In genomic region chr9:45373896-45374295, GRCm38 (mm10) we compare ENCODE assay signal across 33 mouse cellular contexts. TPM values are rescaled to one million over a fixed set of nuclear protein-coding genes. Genes with fewer than 3 reads are reported as not detected.
"Had no signal": no experiment of that assay in that cellular context is flagged by ENCODE, and none has a peak within 500 bp of the region (broad histone marks: within the 10 kb centered on the region; RNA-seq: fewer than 3 reads in every experiment).

No protein-coding gene starts in this region.

- H3K36me3 ChIP-seq: heart, embryonic 13.5 days; heart, embryonic 15.5 days; hindbrain, embryonic 15.5 days; liver, embryonic 13.5 days; liver, embryonic 15.5 days had no signal

- H3K27ac ChIP-seq: heart, adult 2 months; heart, embryonic 13.5 days; heart, embryonic 15.5 days; hindbrain, embryonic 13.5 days; hindbrain, embryonic 15.5 days; hindbrain, postnatal 0 days; kidney, postnatal 0 days; left cerebral cortex, adult 2 months; liver, embryonic 13.5 days; liver, embryonic 15.5 days had no signal

- DNase-seq: gastrocnemius, postnatal 10 days; gastrocnemius, postnatal 25 days; heart, adult 11 months; heart, adult 2 months; heart, postnatal 14 days; heart, postnatal 36 days; kidney, adult 11 months; kidney, postnatal 14 days; layer of hippocampus, adult 9-11 months; layer of hippocampus, postnatal 36 days; liver; liver, embryonic 13.5 days; liver, postnatal 0 days had no signal

- H3K4me2 ChIP-seq: heart, embryonic 11.5 days; heart, embryonic 13.5 days; heart, embryonic 15.5 days; hindbrain, embryonic 13.5 days; hindbrain, embryonic 15.5 days; liver, embryonic 11.5 days; liver, embryonic 13.5 days; liver, embryonic 15.5 days had no signal

- H3K9ac ChIP-seq: heart, embryonic 13.5 days; heart, embryonic 15.5 days; hindbrain, embryonic 13.5 days; hindbrain, embryonic 15.5 days; liver, embryonic 13.5 days; liver, embryonic 15.5 days; liver, postnatal 0 days had no signal

- ATAC-seq: hindbrain, postnatal 0 days; intestine, embryonic 16.5 days; liver, postnatal 0 days had no signal

- H3K4me3 ChIP-seq: heart, adult 2 months; heart, embryonic 13.5 days; heart, embryonic 15.5 days; hindbrain, embryonic 13.5 days; hindbrain, embryonic 15.5 days; left cerebral cortex, adult 2 months; liver, embryonic 13.5 days; liver, embryonic 15.5 days had no signal

- H3K9me3 ChIP-seq: heart, embryonic 13.5 days; heart, embryonic 15.5 days; hindbrain, embryonic 13.5 days; hindbrain, embryonic 15.5 days; liver, embryonic 13.5 days; liver, embryonic 15.5 days had no signal

- H3K4me1 ChIP-seq: liver, embryonic 13.5 days had no signal

- H3K27me3 ChIP-seq: hindbrain, embryonic 13.5 days; hindbrain, embryonic 15.5 days had no signal

RNA-seq across cellular contexts. Expression of gene Fxyd6, which starts 3.9 kb away (rescaled TPM):
- total RNA-seq: hematopoietic stem cell, adult 5-6 weeks had no signal

RNA-seq across cellular contexts. Expression of gene Fxyd2, which starts 25.6 kb away (rescaled TPM):
- total RNA-seq: hematopoietic stem cell, adult 5-6 weeks had no signal

RNA-seq across cellular contexts. Expression of gene Dscaml1, which starts 52.5 kb away (rescaled TPM):
- total RNA-seq: gastrocnemius, adult 18-20 months; gastrocnemius, postnatal 25 days; heart, adult 2 months; heart, postnatal 14 days; heart, postnatal 36 days; hematopoietic stem cell, adult 5-6 weeks had no signal
- polyA plus RNA-seq: liver, embryonic 13.5 days; liver, postnatal 0 days had no signal

RNA-seq across cellular contexts. Expression of gene Tmprss13, which starts 55.0 kb away (rescaled TPM):
- total RNA-seq: hematopoietic stem cell, adult 5-6 weeks; hindbrain, postnatal 0 days; layer of hippocampus, adult 18-20 months; layer of hippocampus, adult 8-10 months; layer of hippocampus, postnatal 14 days; layer of hippocampus, postnatal 36 days; left cerebral cortex, adult 2 months; left cerebral cortex, postnatal 14 days; left cerebral cortex, postnatal 36 days had no signal
- polyA plus RNA-seq: frontal cortex, adult 2 months; heart, embryonic 13.5 days; hindbrain, embryonic 13.5 days; hindbrain, embryonic 15.5 days; hindbrain, postnatal 0 days; large intestine, adult 2 months; liver, embryonic 13.5 days; liver, embryonic 15.5 days; liver, postnatal 0 days had no signal
